Mouse (Mus musculus) neural tube, embryonic 13.5 days (tissue): ENCODE data around the gene Atp5g2. TPM values are rescaled to one million over a fixed set of nuclear protein-coding genes. Genes with fewer than 3 reads are reported as not detected.

Experiments
- ATAC-seq: fragments of 200-750 bp; cut with Nextera tagmentation; 2 replicates; pipeline ENCODE4 v1.8.0; 2017; ENCODE audit warnings: low read depth, mild to moderate bottlenecking, moderate TSS enrichment, moderate library complexity
- H3K27ac ChIP-seq: fragments of 300-500 bp; sonication (generic); replicated peaks from 2 replicates; pipeline ENCODE4 v1.5.1; 2015; ENCODE audit warnings: moderate library complexity, mild to moderate bottlenecking, inconsistent platforms
- H3K27me3 ChIP-seq: fragments of 300-500 bp; sonication (generic); 2 replicates; pipeline ENCODE4 v1.6.1; 2015; ENCODE audit warnings: mild to moderate bottlenecking, inconsistent platforms
- H3K36me3 ChIP-seq: fragments of 300-500 bp; sonication (generic); 2 replicates; pipeline ENCODE4 v1.6.1; 2015; ENCODE audit warnings: mild to moderate bottlenecking, inconsistent platforms
- H3K4me1 ChIP-seq: fragments of 300-500 bp; sonication (generic); replicated peaks from 2 replicates; pipeline ENCODE4 v1.6.1; 2015; ENCODE audit warnings: inconsistent platforms
- H3K4me2 ChIP-seq: fragments of 300-500 bp; sonication (generic); 2 replicates; pipeline ENCODE4 v1.6.1; 2015; ENCODE audit warnings: inconsistent platforms, mild to moderate bottlenecking, moderate library complexity
- H3K4me3 ChIP-seq: fragments of 300-500 bp; sonication (generic); 2 replicates; pipeline ENCODE4 v1.5.1; 2015; ENCODE audit warnings: mild to moderate bottlenecking, inconsistent platforms
- H3K9ac ChIP-seq: fragments of 300-500 bp; sonication (generic); 2 replicates; pipeline ENCODE4 v1.6.1; 2015; ENCODE audit warnings: moderate library complexity, mild to moderate bottlenecking, inconsistent platforms
- H3K9me3 ChIP-seq: fragments of 300-500 bp; sonication (generic); 2 replicates; pipeline ENCODE4 v1.6.1; 2016; ENCODE audit warnings: inconsistent platforms
- WGBS: fragments of 180-500 bp; shearing (Covaris S2); methylation state at CpG from one replicate; pipeline ENCODE4 v1.1.7; 2015; 5-methylcytosine and 5-hydroxymethylcytosine counted together
- polyA plus RNA-seq: library from polyadenylated mRNA; unstranded; fragments of >200 nt; fragmentation: Nextera tagmentation; extraction: Ambion mirVana; gene quantifications from 2 replicates; pipeline ENCODE4 v1.2.1, GENCODE M21; 2015

Atp5g2 gene
- polyA plus RNA-seq, 1 experiment from 2014 or later: 48.1 TPM

GRCm38 (mm10) chr15:102692991-102693411 is 20.8 kb upstream of the Atp5g2 start:
- Histone ChIP-seq H3K9ac (peak overlapping the region; percentile 74), H3K9me3 (no peaks in the 10 kb centered on the region), H3K4me1 (peaks cover 62% of the 10 kb centered on the region), H3K27me3 (peaks cover 80% of the 10 kb centered on the region), H3K27ac (peak overlapping the region; percentile 90), H3K4me2 (peak overlapping the region; percentile 74), H3K4me3 (peak overlapping the region; percentile 43), H3K36me3 (no peaks in the 10 kb centered on the region)
- WGBS: under 1% methylated on average over 32 of the region's 32 CpGs
- peak; percentile 68 for ATAC-seq

GRCm38 (mm10) chr15:102692321-102692804 is 20.2 kb upstream of the Atp5g2 start:
- Histone ChIP-seq H3K27me3 (peaks cover 80% of the 10 kb centered on the region), H3K9ac (peak overlapping the region; percentile 74), H3K4me3 (peak overlapping the region; percentile 43), H3K4me1 (peaks cover 62% of the 10 kb centered on the region), H3K36me3 (no peaks in the 10 kb centered on the region), H3K9me3 (no peaks in the 10 kb centered on the region), H3K4me2 (peak overlapping the region; percentile 74), H3K27ac (peak overlapping the region; percentile 90)
- peak; percentile 34; the same call in 1 of the 2 replicates for ATAC-seq
- WGBS: under 1% methylated on average over 26 of the region's 26 CpGs

GRCm38 (mm10) chr15:102685791-102686190 is 13.6 kb upstream of the Atp5g2 start:
- H3K27ac ChIP-seq: peak overlapping the region; percentile 0; the same call in 1 of the 2 replicates
- WGBS: 6% methylated on average over 4 of the region's 4 CpGs
- H3K27me3 ChIP-seq: peaks cover 28% of the 10 kb centered on the region
- H3K4me3 ChIP-seq: no peak overlapping the region
- no peaks in the 10 kb centered on the region for H3K36me3 ChIP-seq
- H3K9ac ChIP-seq: no peak overlapping the region
- ATAC-seq: 0 out of 2 replicates have a peak, but pooled peaks have one; percentile 16
- H3K9me3 ChIP-seq: no peaks in the 10 kb centered on the region
- no peak overlapping the region for H3K4me2 ChIP-seq
- H3K4me1 ChIP-seq: peaks cover 16% of the 10 kb centered on the region

GRCm38 (mm10) chr15:102683670-102684069 is 11.5 kb upstream of the Atp5g2 start:
- no peak overlapping the region for H3K4me2 ChIP-seq
- H3K4me1 ChIP-seq: peaks cover 16% of the 10 kb centered on the region
- no peak overlapping the region for H3K27ac ChIP-seq
- peaks cover 16% of the 10 kb centered on the region for H3K27me3 ChIP-seq
- H3K36me3 ChIP-seq: no peaks in the 10 kb centered on the region
- no peak for ATAC-seq
- 14% methylated on average over 1 of the region's 1 CpGs for WGBS
- H3K9ac ChIP-seq: no peak overlapping the region
- no peak overlapping the region for H3K4me3 ChIP-seq
- H3K9me3 ChIP-seq: no peaks in the 10 kb centered on the region

DNA sequence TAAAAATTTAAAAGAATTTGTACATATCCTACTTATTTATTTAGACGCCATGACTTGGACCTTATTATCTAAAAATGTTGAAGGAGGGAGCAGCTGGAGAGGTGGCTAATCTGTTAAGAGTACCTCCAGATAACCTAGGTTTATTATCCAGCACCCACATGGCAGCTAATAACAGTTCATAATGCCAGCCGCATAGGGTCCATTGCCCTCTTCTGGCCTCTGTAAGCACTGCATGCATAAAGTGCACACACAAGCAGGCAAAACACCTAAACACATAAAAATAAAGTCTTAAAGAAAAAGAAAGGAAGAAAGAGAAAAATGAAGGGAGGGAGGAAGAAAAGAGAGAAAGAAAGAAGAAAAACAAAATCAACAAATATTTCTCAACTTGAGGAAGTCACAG is 4.2 kb upstream of the Atp5g2 start:
- no peaks in the 10 kb centered on the region for H3K27me3 ChIP-seq
- H3K9ac ChIP-seq: no peak overlapping the region
- no peak for ATAC-seq
- H3K36me3 ChIP-seq: no peaks in the 10 kb centered on the region
- H3K27ac ChIP-seq: no peak overlapping the region
- H3K4me1 ChIP-seq: peaks cover 30% of the 10 kb centered on the region
- H3K4me3 ChIP-seq: no peak overlapping the region
- H3K9me3 ChIP-seq: no peaks in the 10 kb centered on the region
- WGBS: 92% methylated on average over 2 of the region's 2 CpGs
- H3K4me2 ChIP-seq: no peak overlapping the region

GRCm38 (mm10) chr15:102673548-102673947 is 1.4 kb upstream of the Atp5g2 start:
- H3K36me3 ChIP-seq: no peaks in the 10 kb centered on the region
- H3K27me3 ChIP-seq: no peaks in the 10 kb centered on the region
- 2% methylated on average over 10 of the region's 10 CpGs for WGBS

DNA sequence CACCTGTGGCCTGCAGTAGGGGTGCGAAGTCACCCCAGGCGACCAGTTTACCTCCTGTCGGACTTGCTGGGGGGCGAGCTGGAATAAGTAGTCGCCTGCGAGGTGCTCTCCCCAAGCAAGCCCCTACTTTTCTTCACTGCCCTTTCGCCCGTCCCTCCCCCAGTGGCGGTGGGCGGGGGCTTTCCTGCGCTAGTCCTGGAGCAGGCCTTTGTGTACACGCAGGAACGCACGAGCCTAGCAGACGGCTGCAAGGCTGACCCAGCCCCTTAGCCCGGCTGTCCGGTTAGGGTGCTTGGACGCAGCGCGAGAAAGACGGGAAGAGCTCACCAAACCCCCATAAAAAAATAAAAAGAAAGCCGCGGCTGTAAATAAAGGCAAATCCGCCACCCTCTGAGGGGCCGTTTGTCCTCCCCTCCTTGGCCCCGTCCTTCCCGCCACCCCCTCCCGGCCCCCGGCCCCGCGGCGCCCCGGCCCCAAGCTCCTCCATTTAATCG is 384 bp downstream of the Atp5g2 start:
- 1% methylated on average over 34 of the region's 34 CpGs for WGBS
- H3K4me3 ChIP-seq: peak overlapping the region; percentile 61
- no peaks in the 10 kb centered on the region for H3K27me3 ChIP-seq
- H3K9me3 ChIP-seq: no peaks in the 10 kb centered on the region
- peak overlapping the region; percentile 84 for H3K4me2 ChIP-seq
- H3K36me3 ChIP-seq: peaks cover 13% of the 10 kb centered on the region
- ATAC-seq: peak; percentile 71
- H3K27ac ChIP-seq: peak overlapping the region; percentile 98
- H3K4me1 ChIP-seq: peaks cover 48% of the 10 kb centered on the region
- peak overlapping the region; percentile 81 for H3K9ac ChIP-seq

More at GRCm38 (mm10) chr15:102673548-102673947, 1.4 kb upstream of the Atp5g2 start:
- peaks cover 48% of the 10 kb centered on the region for H3K4me1 ChIP-seq
- ATAC-seq: peak; percentile 10; the same call in 1 of the 2 replicates
- no peaks in the 10 kb centered on the region for H3K9me3 ChIP-seq
- H3K4me2 ChIP-seq: peak overlapping the region; percentile 84
- peak overlapping the region; percentile 98 for H3K27ac ChIP-seq
- 0 out of 2 replicates have a peak overlapping the region, but pooled peaks have one; percentile 34 for H3K9ac ChIP-seq
- H3K4me3 ChIP-seq: peak overlapping the region; percentile 61

- Histone ChIP-seq H3K4me3 (peak overlapping the region; percentile 61), H3K4me2 (peak overlapping the region; percentile 84), H3K9ac (peak overlapping the region; percentile 92), H3K9me3 (no peaks in the 10 kb centered on the region), H3K27ac (peak overlapping the region; percentile 98), H3K4me1 (peaks cover 48% of the 10 kb centered on the region), H3K27me3 (no peaks in the 10 kb centered on the region), H3K36me3 (peaks cover 21% of the 10 kb centered on the region)
- ATAC-seq: peak; percentile 86
- WGBS: under 1% methylated on average over 53 of the region's 53 CpGs
Measured at GRCm38 (mm10) chr15:102670767-102671575, 1.2 kb downstream of the Atp5g2 start.

DNA sequence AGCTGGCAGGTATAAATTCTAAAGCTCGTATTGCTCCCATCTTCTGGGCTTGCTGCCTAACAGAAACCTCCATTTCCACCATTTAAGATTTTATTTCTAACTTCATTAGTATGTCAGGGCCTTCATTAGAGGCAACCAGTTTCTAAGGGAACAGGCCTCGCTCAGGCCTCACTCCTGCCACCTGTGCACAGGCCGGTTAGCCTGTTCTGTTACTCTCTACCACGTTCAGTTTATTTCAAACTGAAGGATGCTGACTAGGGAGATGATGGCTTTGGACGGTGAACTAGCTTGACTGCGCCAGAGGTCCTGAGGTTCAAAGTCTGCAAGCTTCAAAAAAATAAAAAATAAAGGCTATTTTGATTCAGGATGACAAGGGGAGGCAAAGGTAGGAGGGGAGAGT is 1.9 kb downstream of the Atp5g2 start:
- Histone ChIP-seq H3K27ac (peak overlapping the region; percentile 98), H3K4me2 (peak overlapping the region; percentile 84), H3K27me3 (no peaks in the 10 kb centered on the region), H3K4me3 (peak overlapping the region; percentile 61), H3K9me3 (no peaks in the 10 kb centered on the region), H3K4me1 (peaks cover 48% of the 10 kb centered on the region), H3K36me3 (peaks cover 28% of the 10 kb centered on the region), H3K9ac (peak overlapping the region; percentile 92)
- ATAC-seq: no peak
- 12% methylated on average over 6 of the region's 6 CpGs for WGBS

GRCm38 (mm10) chr15:102669571-102669970 is 2.6 kb downstream of the Atp5g2 start:
- Histone ChIP-seq H3K27me3 (no peaks in the 10 kb centered on the region), H3K27ac (no peak overlapping the region), H3K4me2 (peak overlapping the region; percentile 84), H3K4me3 (0 out of 2 replicates have a peak overlapping the region, but pooled peaks have one; percentile 61), H3K9ac (peak overlapping the region; percentile 92; the same call in 1 of the 2 replicates), H3K36me3 (peaks cover 35% of the 10 kb centered on the region), H3K4me1 (peaks cover 48% of the 10 kb centered on the region), H3K9me3 (no peaks in the 10 kb centered on the region)
- ATAC-seq: no peak
- 87% methylated on average over 8 of the region's 8 CpGs for WGBS

GRCm38 (mm10) chr15:102665494-102665893 is 6.7 kb downstream of the Atp5g2 start:
- ATAC-seq: no peak
- peaks cover 15% of the 10 kb centered on the region for H3K4me1 ChIP-seq
- no peak overlapping the region for H3K4me2 ChIP-seq
- no peaks in the 10 kb centered on the region for H3K27me3 ChIP-seq
- no peak overlapping the region for H3K4me3 ChIP-seq
- no peaks in the 10 kb centered on the region for H3K9me3 ChIP-seq
- H3K36me3 ChIP-seq: peaks cover 69% of the 10 kb centered on the region
- WGBS: 62% methylated on average over 4 of the region's 4 CpGs
- no peak overlapping the region for H3K9ac ChIP-seq
- no peak overlapping the region for H3K27ac ChIP-seq

GRCm38 (mm10) chr15:102663825-102664224 is 8.3 kb downstream of the Atp5g2 start:
- Histone ChIP-seq H3K4me1 (no peaks in the 10 kb centered on the region), H3K9me3 (no peaks in the 10 kb centered on the region), H3K27me3 (no peaks in the 10 kb centered on the region), H3K4me3 (no peak overlapping the region), H3K36me3 (peaks cover 71% of the 10 kb centered on the region), H3K27ac (no peak overlapping the region), H3K4me2 (no peak overlapping the region), H3K9ac (no peak overlapping the region)
- ATAC-seq: no peak
- WGBS: 95% methylated on average over 8 of the region's 8 CpGs
